Mouse (Mus musculus) megakaryocyte, embryonic 14.5 days (primary cell): ENCODE results near the gene Vmn2r52. TPM values are rescaled to one million over a fixed set of nuclear protein-coding genes. Genes with fewer than 3 reads are reported as not detected.
"Not testable (repeated sequence)": the region's sequence is repeated elsewhere in the genome, so short reads cannot be mapped to it uniquely, and the experiment has no call there.

Experiments used
- H3K27me3 ChIP-seq: replicated peaks from 2 replicates; pipeline ENCODE3; 2012; ENCODE audit warnings: inconsistent platforms
- H3K36me3 ChIP-seq: replicated peaks from 2 replicates; pipeline ENCODE3; 2012; ENCODE audit warnings: low read length, inconsistent platforms, mixed read lengths
- H3K4me1 ChIP-seq: 2 replicates; pipeline ENCODE4 v1.6.1; 2012; ENCODE audit warnings: inconsistent platforms
- H3K4me3 ChIP-seq: replicated peaks from 2 replicates; pipeline ENCODE3; 2012; ENCODE audit warnings: moderate library complexity, mild to moderate bottlenecking, inconsistent platforms
- H3K9me3 ChIP-seq: 2 replicates; pipeline ENCODE4 v1.6.1; 2012; ENCODE audit warnings: inconsistent platforms
- FLI1 ChIP-seq: IDR thresholded peaks from 2 replicates; pipeline ENCODE4 v1.6.1; 2012; ENCODE audit warnings: low read length, inconsistent platforms, mixed read lengths
- GATA1 ChIP-seq: IDR thresholded peaks from 3 replicates; pipeline ENCODE4 v1.6.1; 2012; ENCODE audit warnings: mixed read lengths, low read length, inconsistent platforms, borderline replicate concordance
- polyA plus RNA-seq: library from polyadenylated mRNA; stranded (reverse); fragments of >175 nt; gene quantifications from 2 replicates; pipeline ENCODE4 v1.2.3, GENCODE M21; 2012; ENCODE audit warnings: low replicate concordance; ENCODE audit not compliant: insufficient read depth

Gene Vmn2r52
- not detected in 2 replicates for polyA plus RNA-seq

- Histone ChIP-seq H3K4me1 (no peaks in the 10 kb centered on the region), H3K36me3 (no peaks in the 10 kb centered on the region), H3K4me3 (no peak within 1 kb of the TSS), H3K27me3 (no peaks in the 10 kb centered on the region), H3K9me3 (no peaks in the 10 kb centered on the region)
- TF ChIP-seq FLI1 (no peak), GATA1 (no peak)
These were observed at the start of gene Vmn2r52 for GRCm38 (mm10) chr7:10176473-10176872. Vmn2r52 (minus strand) TSS chr7:10176573.

GRCm38 (mm10) chr7:10105641-10106040 lies 70.7 kb downstream of the Vmn2r52 start, which contains the start of gene Vmn2r51:
Vmn2r51 (minus strand) TSS chr7:10105741.
- H3K4me3 ChIP-seq, H3K27me3 ChIP-seq, H3K36me3 ChIP-seq, H3K4me1 ChIP-seq, H3K9me3 ChIP-seq: not testable (repeated sequence)

Other genes starting within 250 kb of the Vmn2r52 start
- gene Vmn2r48, start 223.0 kb downstream of the Vmn2r52 start, polyA plus RNA-seq, result not detected in 2 replicates
- not detected in 2 replicates for gene Vmn2r49, start 184.3 kb downstream of the Vmn2r52 start, polyA plus RNA-seq
- not detected in 2 replicates for gene Vmn2r50, start 123.3 kb downstream of the Vmn2r52 start, polyA plus RNA-seq
- gene Vmn2r51, start 70.8 kb downstream of the Vmn2r52 start, polyA plus RNA-seq, result not detected in 2 replicates
- not detected in 2 replicates for gene Vmn1r66, start 101.4 kb upstream of the Vmn2r52 start, polyA plus RNA-seq